Mouse (Mus musculus): ENCODE results near the gene Krt6a. TPM values are rescaled to one million over a fixed set of nuclear protein-coding genes. Genes with fewer than 3 reads are reported as not detected.

Gene Krt6a
- polyA plus RNA-seq (2012; rRNA removed), result 2.3 and 2.4 TPM in 2 replicates

DNA sequence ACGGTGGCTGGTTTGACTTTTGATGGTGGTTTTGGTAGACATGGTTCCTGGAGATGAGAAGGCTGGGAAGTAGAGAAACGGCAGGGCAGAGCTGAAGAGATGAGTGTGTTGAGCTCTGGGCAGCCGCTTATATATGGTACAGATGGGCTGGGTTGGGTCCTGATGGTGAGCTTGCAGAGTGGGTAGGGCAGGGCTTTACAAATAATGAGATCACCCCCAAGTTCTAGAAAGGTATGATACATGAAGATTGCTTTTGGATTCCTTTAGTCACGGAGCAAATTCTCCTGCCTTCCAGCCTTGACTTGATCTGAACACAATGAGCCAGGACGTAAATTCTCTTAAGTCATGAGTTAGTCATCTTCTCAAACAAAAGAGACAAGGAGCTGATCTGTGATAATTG lies at the start of gene Krt6a:
Gene Krt6a, minus strand, starts transcription at position 101 of the 400 bp plus-strand sequence.
- 93% methylated on average over 5 of the region's 5 CpGs for WGBS

DNA sequence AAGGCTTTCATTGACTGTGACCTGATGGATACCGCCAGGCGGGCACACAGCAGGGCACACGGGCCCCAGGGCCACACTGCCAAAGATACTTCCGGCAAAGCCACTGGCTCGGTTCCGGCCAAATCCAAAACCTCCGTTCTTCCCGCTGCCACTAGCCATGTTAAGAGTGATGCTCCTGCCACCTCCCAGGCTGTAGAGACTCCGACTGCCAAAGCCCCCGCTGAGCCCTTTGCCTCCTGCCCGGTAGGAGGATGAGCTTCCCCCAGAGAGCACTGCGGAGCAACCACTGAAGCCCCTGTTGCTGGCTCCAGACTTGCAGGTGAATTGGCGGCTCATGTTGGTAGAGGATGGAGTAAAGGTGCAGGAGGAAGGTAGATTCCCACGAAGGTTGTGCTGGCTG lies 48.6 kb upstream of the Krt6a start, which contains the start of gene Krt71:
Gene Krt71, minus strand, starts transcription at position 399 of the 400 bp plus-strand sequence.
- Histone ChIP-seq H3K36me3 (ENCODE audit: control insufficient read depth, insufficient read depth, low read length) (no peaks in the 10 kb centered on the region), H3K27ac (ENCODE audit: control insufficient read depth, insufficient read depth, low read length) (no peak within 1 kb of the TSS), H3K27me3 (ENCODE audit: control insufficient read depth, insufficient read depth, low read length) (no peaks in the 10 kb centered on the region), H3K4me3 (ENCODE audit: control insufficient read depth, insufficient read depth, low read length) (no peak within 1 kb of the TSS), H3K4me1 (replicated peaks; ENCODE audit: control insufficient read depth, insufficient read depth, low read length) (no peaks in the 10 kb centered on the region)
- 67% methylated on average over 14 of the region's 14 CpGs for WGBS
- DNase-seq, result no peak
- no peak for TF ChIP-seq POLR2A (IDR thresholded peaks at IDR 0.05; ENCODE audit: control insufficient read depth, extremely low read depth, insufficient read depth, low read length, poor library complexity)

More for the DNA sequence above, at the start of gene Krt6a:
- DNase-seq, result no peak
- TF ChIP-seq POLR2A (IDR thresholded peaks at IDR 0.05; ENCODE audit: control insufficient read depth, extremely low read depth, insufficient read depth, low read length, poor library complexity), result no peak
- no peaks in the 10 kb centered on the region for H3K4me1 ChIP-seq (replicated peaks; ENCODE audit: control insufficient read depth, insufficient read depth, low read length)
- no peak within 1 kb of the TSS for H3K27ac ChIP-seq (ENCODE audit: control insufficient read depth, insufficient read depth, low read length)
- H3K36me3 ChIP-seq (ENCODE audit: control insufficient read depth, insufficient read depth, low read length), result no peaks in the 10 kb centered on the region
- no peaks in the 10 kb centered on the region for H3K27me3 ChIP-seq (ENCODE audit: control insufficient read depth, insufficient read depth, low read length)
- H3K4me3 ChIP-seq (ENCODE audit: control insufficient read depth, insufficient read depth, low read length), result no peak within 1 kb of the TSS

DNA sequence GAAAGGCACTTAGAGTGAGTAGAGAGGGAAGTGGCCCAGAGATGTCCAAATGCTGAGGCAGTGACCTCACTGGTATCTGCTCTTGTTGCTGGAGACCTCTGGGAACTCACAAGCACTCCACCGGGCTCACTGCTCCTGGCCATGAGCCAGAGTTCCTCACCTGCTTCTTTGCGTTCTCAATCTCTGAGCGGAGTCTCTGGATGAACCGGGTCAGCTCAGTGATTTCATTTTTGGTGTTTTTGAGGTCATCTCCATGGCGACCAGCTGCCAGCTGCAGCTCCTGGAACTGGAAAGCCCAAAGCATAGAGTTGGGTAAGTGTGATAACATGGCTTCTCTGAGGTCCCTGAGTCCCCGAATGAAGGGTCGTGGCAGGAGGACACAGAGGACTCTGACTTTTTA lies 43.7 kb upstream of the Krt6a start:
- 80% methylated on average over 7 of the region's 7 CpGs for WGBS
- Histone ChIP-seq H3K27me3 (ENCODE audit: control insufficient read depth, insufficient read depth, low read length) (no peaks in the 10 kb centered on the region), H3K27ac (ENCODE audit: control insufficient read depth, insufficient read depth, low read length) (no peak overlapping the region), H3K4me3 (ENCODE audit: control insufficient read depth, insufficient read depth, low read length) (no peak overlapping the region), H3K4me1 (replicated peaks; ENCODE audit: control insufficient read depth, insufficient read depth, low read length) (no peaks in the 10 kb centered on the region), H3K36me3 (ENCODE audit: control insufficient read depth, insufficient read depth, low read length) (no peaks in the 10 kb centered on the region)
- TF ChIP-seq POLR2A (IDR thresholded peaks at IDR 0.05; ENCODE audit: control insufficient read depth, extremely low read depth, insufficient read depth, low read length, poor library complexity) (no peak), CTCF (IDR thresholded peaks at IDR 0.05; ENCODE audit: borderline replicate concordance, control insufficient read depth, extremely low read depth, insufficient read depth, low read length, poor library complexity) (no peak)
- no peak for DNase-seq

DNA sequence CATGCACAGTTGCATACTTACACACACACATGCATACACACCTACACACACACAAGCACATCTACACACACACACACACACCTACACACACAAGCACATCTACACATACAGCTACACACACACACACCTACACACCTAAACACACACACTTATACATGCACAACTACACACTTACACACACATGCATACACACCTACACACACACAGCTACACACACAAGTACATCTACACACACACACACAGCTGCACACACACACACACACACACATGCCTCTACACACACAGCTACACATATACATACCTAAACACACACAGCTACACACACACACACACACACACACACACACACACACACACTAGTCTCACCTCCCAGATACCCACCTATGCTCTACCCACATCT lies 36.5 kb upstream of the Krt6a start:
- no peak overlapping the region for H3K27ac ChIP-seq (ENCODE audit: control insufficient read depth, insufficient read depth, low read length)
- H3K4me3 ChIP-seq (ENCODE audit: control insufficient read depth, insufficient read depth, low read length), result no peak overlapping the region
- H3K27me3 ChIP-seq (ENCODE audit: control insufficient read depth, insufficient read depth, low read length), result no peaks in the 10 kb centered on the region
- H3K36me3 ChIP-seq (ENCODE audit: control insufficient read depth, insufficient read depth, low read length), result no peaks in the 10 kb centered on the region
- H3K4me1 ChIP-seq (replicated peaks; ENCODE audit: control insufficient read depth, insufficient read depth, low read length), result no peaks in the 10 kb centered on the region
- DNase-seq, result no peak
- TF ChIP-seq POLR2A (IDR thresholded peaks at IDR 0.05; ENCODE audit: control insufficient read depth, extremely low read depth, insufficient read depth, low read length, poor library complexity), result no peak
- no peak for TF ChIP-seq CTCF (IDR thresholded peaks at IDR 0.05; ENCODE audit: borderline replicate concordance, control insufficient read depth, extremely low read depth, insufficient read depth, low read length, poor library complexity)

DNA sequence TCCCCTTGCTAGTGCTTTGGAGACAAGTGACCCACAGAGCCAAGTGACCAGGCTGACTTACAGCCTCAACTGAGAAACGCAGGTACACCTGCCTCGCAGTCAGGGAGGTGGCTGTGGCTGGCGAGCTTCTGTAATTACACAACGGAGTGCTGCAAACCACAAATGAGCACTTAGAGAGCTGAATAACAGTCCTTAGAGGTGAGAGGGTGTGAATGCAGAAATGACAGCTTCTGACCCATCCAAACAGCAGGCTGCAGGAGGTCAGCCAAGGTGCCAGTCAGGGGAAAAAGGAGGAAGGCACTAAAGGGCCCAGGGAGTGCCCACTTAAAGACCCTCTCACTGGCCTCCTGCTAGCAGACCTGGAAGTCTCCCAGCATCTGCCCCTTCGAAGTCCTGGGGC lies 30.6 kb upstream of the Krt6a start:
- H3K4me3 ChIP-seq (ENCODE audit: control insufficient read depth, insufficient read depth, low read length), result no peak overlapping the region
- H3K4me1 ChIP-seq (replicated peaks; ENCODE audit: control insufficient read depth, insufficient read depth, low read length), result no peaks in the 10 kb centered on the region
- H3K36me3 ChIP-seq (ENCODE audit: control insufficient read depth, insufficient read depth, low read length), result no peaks in the 10 kb centered on the region
- H3K27me3 ChIP-seq (ENCODE audit: control insufficient read depth, insufficient read depth, low read length), result no peaks in the 10 kb centered on the region
- WGBS, result 35% methylated on average over 5 of the region's 5 CpGs
- DNase-seq, result no peak
- H3K27ac ChIP-seq (ENCODE audit: control insufficient read depth, insufficient read depth, low read length), result no peak overlapping the region
- TF ChIP-seq POLR2A (IDR thresholded peaks at IDR 0.05; ENCODE audit: control insufficient read depth, extremely low read depth, insufficient read depth, low read length, poor library complexity) (no peak), CTCF (IDR thresholded peaks at IDR 0.05; ENCODE audit: borderline replicate concordance, control insufficient read depth, extremely low read depth, insufficient read depth, low read length, poor library complexity) (no peak)

DNA sequence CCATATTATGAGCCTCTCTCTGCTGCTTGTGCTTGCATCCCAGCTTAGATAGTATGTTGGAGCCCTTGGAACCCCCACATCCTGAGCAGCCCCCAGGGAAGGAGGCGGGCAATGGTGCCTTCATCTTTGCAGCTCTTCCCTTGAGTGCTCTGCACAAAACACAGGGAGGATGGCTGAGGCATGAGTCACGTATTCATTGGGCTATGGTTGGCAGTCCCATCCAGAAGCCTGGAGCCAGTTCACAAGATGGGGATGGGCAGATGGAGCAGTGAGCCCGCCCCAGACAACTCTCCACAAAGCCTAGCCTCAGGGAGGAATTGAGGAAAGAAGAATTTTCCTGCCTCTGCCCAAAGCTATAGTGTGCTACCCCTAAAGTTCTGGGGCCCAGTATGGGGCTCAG lies 21.7 kb upstream of the Krt6a start:
- no peak for DNase-seq
- TF ChIP-seq CTCF (IDR thresholded peaks at IDR 0.05; ENCODE audit: borderline replicate concordance, control insufficient read depth, extremely low read depth, insufficient read depth, low read length, poor library complexity), result no peak
- TF ChIP-seq POLR2A (IDR thresholded peaks at IDR 0.05; ENCODE audit: control insufficient read depth, extremely low read depth, insufficient read depth, low read length, poor library complexity), result no peak
- no peak overlapping the region for H3K27ac ChIP-seq (ENCODE audit: control insufficient read depth, insufficient read depth, low read length)
- no peak overlapping the region for H3K4me3 ChIP-seq (ENCODE audit: control insufficient read depth, insufficient read depth, low read length)
- H3K4me1 ChIP-seq (replicated peaks; ENCODE audit: control insufficient read depth, insufficient read depth, low read length), result no peaks in the 10 kb centered on the region
- no peaks in the 10 kb centered on the region for H3K27me3 ChIP-seq (ENCODE audit: control insufficient read depth, insufficient read depth, low read length)
- WGBS, result 79% methylated on average over 3 of the region's 3 CpGs
- H3K36me3 ChIP-seq (ENCODE audit: control insufficient read depth, insufficient read depth, low read length), result no peaks in the 10 kb centered on the region

DNA sequence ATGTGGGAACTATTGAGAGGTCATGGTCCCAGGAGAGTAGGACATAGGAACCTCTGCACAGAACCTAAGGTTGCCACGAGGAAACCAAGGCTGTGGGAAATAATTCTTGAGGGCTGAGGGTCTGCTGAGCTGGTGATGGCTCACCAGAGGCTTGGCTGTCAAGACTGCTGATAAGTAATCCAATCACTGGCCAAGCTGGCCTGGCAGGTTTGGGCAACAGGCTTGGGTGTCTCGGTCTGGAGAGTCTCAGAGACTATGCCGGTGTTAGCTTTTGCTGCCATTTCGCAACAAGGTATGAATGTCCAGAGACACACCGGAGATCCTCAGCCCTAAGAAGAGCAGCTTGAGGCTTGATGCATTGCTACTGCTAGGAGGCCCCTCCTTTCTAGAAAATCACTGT lies 20.2 kb upstream of the Krt6a start:
- H3K4me1 ChIP-seq (replicated peaks; ENCODE audit: control insufficient read depth, insufficient read depth, low read length), result no peaks in the 10 kb centered on the region
- H3K36me3 ChIP-seq (ENCODE audit: control insufficient read depth, insufficient read depth, low read length), result no peaks in the 10 kb centered on the region
- no peak overlapping the region for H3K27ac ChIP-seq (ENCODE audit: control insufficient read depth, insufficient read depth, low read length)
- H3K27me3 ChIP-seq (ENCODE audit: control insufficient read depth, insufficient read depth, low read length), result no peaks in the 10 kb centered on the region
- no peak overlapping the region for H3K4me3 ChIP-seq (ENCODE audit: control insufficient read depth, insufficient read depth, low read length)
- TF ChIP-seq POLR2A (IDR thresholded peaks at IDR 0.05; ENCODE audit: control insufficient read depth, extremely low read depth, insufficient read depth, low read length, poor library complexity) (no peak), CTCF (IDR thresholded peaks at IDR 0.05; ENCODE audit: borderline replicate concordance, control insufficient read depth, extremely low read depth, insufficient read depth, low read length, poor library complexity) (no peak)
- no peak for DNase-seq
- WGBS, result 81% methylated on average over 5 of the region's 5 CpGs
